Mouse (Mus musculus) intestine, embryonic 15.5 days (tissue): ENCODE measurements around the gene Ptprk. TPM values are rescaled to one million over a fixed set of nuclear protein-coding genes. Genes with fewer than 3 reads are reported as not detected.

Source experiments
- ATAC-seq: fragments of 200-750 bp; cut with Nextera tagmentation; 2 replicates; pipeline ENCODE4 v1.8.0; 2017; ENCODE audit warnings: moderate TSS enrichment, moderate library complexity
- H3K27ac ChIP-seq: fragments of 300-500 bp; sonication (generic); 2 replicates; pipeline ENCODE4 v1.5.1; 2015; ENCODE audit warnings: mild to moderate bottlenecking, inconsistent platforms
- H3K27me3 ChIP-seq: fragments of 300-500 bp; sonication (generic); replicated peaks from 2 replicates; pipeline ENCODE4 v1.6.1; 2015; ENCODE audit warnings: inconsistent platforms
- H3K36me3 ChIP-seq: fragments of 300-500 bp; sonication (generic); 2 replicates; pipeline ENCODE4 v1.6.1; 2015; ENCODE audit warnings: inconsistent platforms
- H3K4me1 ChIP-seq: fragments of 300-500 bp; sonication (generic); replicated peaks from 2 replicates; pipeline ENCODE4 v1.6.1; 2015; ENCODE audit warnings: inconsistent platforms
- H3K4me2 ChIP-seq: fragments of 300-500 bp; sonication (generic); replicated peaks from 2 replicates; pipeline ENCODE4 v1.6.1; 2015; ENCODE audit warnings: mild to moderate bottlenecking, inconsistent platforms
- H3K4me3 ChIP-seq: fragments of 300-500 bp; sonication (generic); replicated peaks from 2 replicates; pipeline ENCODE4 v1.5.1; 2015; ENCODE audit warnings: inconsistent platforms
- H3K9ac ChIP-seq: fragments of 300-500 bp; sonication (generic); 2 replicates; pipeline ENCODE4 v1.6.1; 2015; ENCODE audit warnings: inconsistent platforms
- H3K9me3 ChIP-seq: fragments of 300-500 bp; sonication (generic); 2 replicates; pipeline ENCODE4 v1.6.1; 2016; ENCODE audit warnings: inconsistent platforms
- WGBS: fragments of 180-500 bp; shearing (Covaris S2); methylation state at CpG from one replicate; pipeline ENCODE4 v1.1.7; 2015; 5-methylcytosine and 5-hydroxymethylcytosine counted together
- polyA plus RNA-seq: library from polyadenylated mRNA; unstranded; fragments of >200 nt; fragmentation: Nextera tagmentation; extraction: Ambion mirVana; gene quantifications from 2 replicates; pipeline ENCODE4 v1.2.1, GENCODE M21; 2015

Gene Ptprk
- polyA plus RNA-seq, 1 experiment from 2014 or later: 35.6 TPM

GRCm38 (mm10) chr10:28614396-28614795, 539.8 kb downstream of the Ptprk start:
- WGBS: 62% methylated on average over 2 of the region's 2 CpGs
- Histone ChIP-seq H3K36me3 (no peaks in the 10 kb centered on the region), H3K4me2 (no peak overlapping the region), H3K4me3 (no peak overlapping the region), H3K27me3 (no peaks in the 10 kb centered on the region), H3K4me1 (no peaks in the 10 kb centered on the region), H3K9me3 (no peaks in the 10 kb centered on the region), H3K9ac (no peak overlapping the region), H3K27ac (no peak overlapping the region)
- no peak for ATAC-seq

GRCm38 (mm10) chr10:28617203-28617602, 542.6 kb downstream of the Ptprk start:
- Histone ChIP-seq H3K36me3 (no peaks in the 10 kb centered on the region), H3K9me3 (no peaks in the 10 kb centered on the region), H3K4me3 (no peak overlapping the region), H3K9ac (no peak overlapping the region), H3K4me2 (no peak overlapping the region), H3K27me3 (no peaks in the 10 kb centered on the region), H3K27ac (no peak overlapping the region), H3K4me1 (no peaks in the 10 kb centered on the region)
- no peak for ATAC-seq
- WGBS: 95% methylated on average over 7 of the region's 7 CpGs

- no peak overlapping the region for H3K4me2 ChIP-seq
- H3K4me3 ChIP-seq: no peak overlapping the region
- ATAC-seq: no peak
- H3K4me1 ChIP-seq: no peaks in the 10 kb centered on the region
- no peak overlapping the region for H3K9ac ChIP-seq
- no peaks in the 10 kb centered on the region for H3K27me3 ChIP-seq
- H3K36me3 ChIP-seq: no peaks in the 10 kb centered on the region
- H3K9me3 ChIP-seq: no peaks in the 10 kb centered on the region
- no peak overlapping the region for H3K27ac ChIP-seq
- 80% methylated on average over 2 of the region's 2 CpGs for WGBS
These were observed 543.4 kb downstream of the Ptprk start for GRCm38 (mm10) chr10:28618002-28618401.

- no peaks in the 10 kb centered on the region for H3K4me1 ChIP-seq
- H3K36me3 ChIP-seq: no peaks in the 10 kb centered on the region
- H3K4me2 ChIP-seq: no peak overlapping the region
- H3K27ac ChIP-seq: no peak overlapping the region
- 86% methylated on average over 1 of the region's 1 CpGs for WGBS
- no peaks in the 10 kb centered on the region for H3K9me3 ChIP-seq
- H3K27me3 ChIP-seq: no peaks in the 10 kb centered on the region
- H3K4me3 ChIP-seq: no peak overlapping the region
- ATAC-seq: no peak
- H3K9ac ChIP-seq: no peak overlapping the region
These were observed 544.8 kb downstream of the Ptprk start for GRCm38 (mm10) chr10:28619415-28619814.

- Histone ChIP-seq H3K4me1 (no peaks in the 10 kb centered on the region), H3K4me3 (no peak overlapping the region), H3K4me2 (no peak overlapping the region), H3K36me3 (no peaks in the 10 kb centered on the region), H3K9ac (no peak overlapping the region), H3K27me3 (no peaks in the 10 kb centered on the region), H3K9me3 (no peaks in the 10 kb centered on the region), H3K27ac (no peak overlapping the region)
- no peak for ATAC-seq
These were observed 561.5 kb downstream of the Ptprk start for GRCm38 (mm10) chr10:28636096-28636495.

DNA sequence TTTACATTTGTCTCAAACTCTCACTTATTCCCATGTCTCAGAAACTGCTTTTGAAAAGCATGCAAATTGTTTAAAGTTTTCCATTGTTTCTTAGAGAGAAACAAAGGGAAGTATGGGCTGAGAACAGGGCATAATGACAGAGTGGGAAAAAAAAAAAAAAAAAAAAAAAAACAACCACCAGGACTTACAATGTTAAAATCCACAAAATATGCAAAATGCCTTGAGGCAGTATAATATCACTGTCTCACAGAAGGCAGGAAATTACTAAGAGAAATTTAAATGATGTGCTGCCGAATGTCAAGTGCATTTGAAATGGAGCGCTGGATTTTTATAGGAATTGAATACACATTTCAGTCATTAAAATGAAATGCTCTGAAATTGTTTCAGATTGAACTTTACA, 567.3 kb downstream of the Ptprk start:
- H3K9me3 ChIP-seq: no peaks in the 10 kb centered on the region
- no peaks in the 10 kb centered on the region for H3K4me1 ChIP-seq
- no peak overlapping the region for H3K9ac ChIP-seq
- no peak overlapping the region for H3K27ac ChIP-seq
- WGBS: 96% methylated on average over 2 of the region's 2 CpGs
- H3K36me3 ChIP-seq: no peaks in the 10 kb centered on the region
- no peak for ATAC-seq
- H3K4me3 ChIP-seq: no peak overlapping the region
- no peaks in the 10 kb centered on the region for H3K27me3 ChIP-seq
- H3K4me2 ChIP-seq: no peak overlapping the region
